Mouse (Mus musculus) spleen, adult 2 months (tissue): ENCODE results near the gene Olfr1366. TPM values are rescaled to one million over a fixed set of nuclear protein-coding genes. Genes with fewer than 3 reads are reported as not detected.
"Not testable (repeated sequence)": the region's sequence is repeated elsewhere in the genome, so short reads cannot be mapped to it uniquely, and the experiment has no call there.

Experiments used
- DNase-seq, 2 experiments: peaks; one replicate each; pipeline versions ENCODE4 v3.0.0 to v3.0.0-alpha.2; 2012 to 2021; ENCODE audit warnings: low spot score in 2 of 2, low read depth in 1 of 2
- H3K27ac ChIP-seq: fragments of 200-500 bp; 2 replicates; pipeline ENCODE4 v1.5.1; 2012; ENCODE audit warnings: low read length, inconsistent platforms; ENCODE audit not compliant: insufficient read depth
- H3K27me3 ChIP-seq: fragments of 200-500 bp; 2 replicates; pipeline ENCODE4 v1.6.1; 2012; ENCODE audit warnings: mild to moderate bottlenecking, moderate library complexity, low read length, inconsistent platforms; ENCODE audit not compliant: control insufficient read depth, insufficient read depth
- H3K36me3 ChIP-seq: fragments of 200-500 bp; 2 replicates; pipeline ENCODE4 v1.6.1; 2012; ENCODE audit warnings: mild to moderate bottlenecking, low read length, inconsistent platforms; ENCODE audit not compliant: control insufficient read depth, insufficient read depth
- H3K4me1 ChIP-seq: fragments of 200-500 bp; 2 replicates; pipeline ENCODE4 v1.6.1; 2011; ENCODE audit warnings: inconsistent platforms; ENCODE audit not compliant: control insufficient read depth, insufficient read depth, insufficient read length
- H3K4me3 ChIP-seq: fragments of 200-500 bp; 2 replicates; pipeline ENCODE4 v1.5.1; 2011; ENCODE audit warnings: mild to moderate bottlenecking, inconsistent platforms; ENCODE audit not compliant: insufficient read depth, insufficient read length; ENCODE audit errors: extremely low read depth
- CTCF ChIP-seq: fragments of 200-500 bp; IDR thresholded peaks from 2 replicates; pipeline ENCODE4 v1.5.1; 2011; ENCODE audit warnings: mild to moderate bottlenecking, inconsistent platforms; ENCODE audit not compliant: insufficient read depth, insufficient read length, insufficient replicate concordance; ENCODE audit errors: extremely low read depth
- POLR2A ChIP-seq: fragments of 200-500 bp; IDR thresholded peaks from 2 replicates; pipeline ENCODE4 v1.6.1; 2011; ENCODE audit warnings: low read depth, low read length, inconsistent platforms
- WGBS: fragments of 180-500 bp; shearing (Covaris S2); methylation state at CpG from one replicate; pipeline ENCODE4 v1.1.7; 2018; 5-methylcytosine and 5-hydroxymethylcytosine counted together
- polyA plus RNA-seq: library from polyadenylated mRNA; depleted of rRNA; stranded (reverse); fragments of >200 nt; gene quantifications from 2 replicates; pipeline ENCODE4 v1.2.3, GENCODE M21; 2012; rRNA removed

Gene Olfr1366
- polyA plus RNA-seq, 1 experiment: not detected

DNA sequence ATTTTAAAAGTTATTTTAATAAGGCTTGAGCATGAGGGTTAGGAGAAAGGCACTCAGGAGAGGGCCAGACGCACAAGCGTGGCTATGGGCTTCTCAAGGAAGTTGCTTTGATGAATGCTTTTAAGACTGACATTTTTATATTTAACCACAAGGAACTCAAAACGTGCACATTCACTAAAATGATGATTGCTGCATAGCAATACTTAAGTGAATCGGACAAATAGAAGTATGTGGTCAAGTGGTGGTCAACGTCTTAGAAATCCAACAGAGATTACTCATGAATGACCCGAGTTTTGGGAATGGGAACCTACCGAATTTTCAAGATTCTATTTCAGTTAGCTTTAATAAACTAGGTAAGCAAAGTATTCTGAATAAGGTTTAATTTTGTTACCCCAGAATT, 12.5 kb downstream of the Olfr1366 start:
- Histone ChIP-seq H3K27ac (no peak overlapping the region), H3K4me3 (no peak overlapping the region; the same call in 1 of the 2 replicates), H3K36me3 (peaks cover 5% of the 10 kb centered on the region), H3K27me3 (no peaks in the 10 kb centered on the region), H3K4me1 (peaks cover 2% of the 10 kb centered on the region)
- TF ChIP-seq CTCF: no peak
- no peak for TF ChIP-seq POLR2A
- 39% methylated on average over 7 of the region's 7 CpGs for WGBS
- no peak for DNase-seq

DNA sequence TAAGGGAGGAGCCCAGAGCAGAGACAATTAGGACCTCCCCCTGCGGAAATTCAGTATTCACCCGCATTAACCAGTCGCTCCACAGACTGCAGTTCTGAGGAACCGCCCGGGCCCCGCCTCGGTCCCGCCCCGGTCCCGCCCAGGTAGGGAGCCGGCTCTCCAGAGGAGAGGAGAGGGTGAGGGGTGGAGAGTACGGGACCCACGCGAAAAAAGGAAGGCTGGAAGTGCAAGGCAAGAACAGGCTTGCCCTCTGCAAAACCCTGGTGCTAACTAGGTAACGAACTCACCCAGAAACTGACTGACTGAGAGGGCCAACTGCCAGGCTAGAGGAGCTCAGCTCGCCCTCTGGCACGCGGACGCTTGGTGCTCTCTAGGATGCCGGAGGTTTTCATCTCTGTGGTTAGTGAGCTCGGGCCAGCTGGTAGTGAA, 36.4 kb downstream of the Olfr1366 start:
- WGBS: under 1% methylated on average over 21 of the region's 21 CpGs
- peak overlapping the region; percentile 81 for H3K4me3 ChIP-seq

GRCm38 (mm10) chr13:21502296-21502695, 40.3 kb downstream of the Olfr1366 start:
- no peak overlapping the region for H3K4me3 ChIP-seq
- no peaks in the 10 kb centered on the region for H3K36me3 ChIP-seq
- WGBS: 84% methylated on average over 5 of the region's 5 CpGs
- DNase-seq: no peak
- TF ChIP-seq POLR2A: no peak
- TF ChIP-seq CTCF: no peak
- no peaks in the 10 kb centered on the region for H3K27me3 ChIP-seq
- no peak overlapping the region for H3K27ac ChIP-seq
- no peaks in the 10 kb centered on the region for H3K4me1 ChIP-seq

More for the DNA sequence above, 36.4 kb downstream of the Olfr1366 start:
- no peaks in the 10 kb centered on the region for H3K4me1 ChIP-seq
- no peaks in the 10 kb centered on the region for H3K36me3 ChIP-seq
- H3K27ac ChIP-seq: peak overlapping the region; percentile 35
- peak; percentile 68 to 83 for DNase-seq
- no peaks in the 10 kb centered on the region for H3K27me3 ChIP-seq
- no peak for TF ChIP-seq CTCF
- no peak for TF ChIP-seq POLR2A

- 96% methylated on average over 17 of the region's 17 CpGs for WGBS
Observed at GRCm38 (mm10) chr13:21501182-21501581, 41.4 kb downstream of the Olfr1366 start, which contains the start of gene Gm11273. TSS of gene Gm11273 (minus strand) at chr13:21501418.

GRCm38 (mm10) chr13:21495080-21495479, 47.5 kb downstream of the Olfr1366 start, which contains the start of gene AK157302:
TSS of gene AK157302 (plus strand) at chr13:21495223.
- Histone ChIP-seq H3K4me1 (no peaks in the 10 kb centered on the region), H3K4me3 (no peak within 1 kb of the TSS), H3K27ac (no peak within 1 kb of the TSS), H3K27me3 (no peaks in the 10 kb centered on the region), H3K36me3 (no peaks in the 10 kb centered on the region)
- no peak for DNase-seq
- TF ChIP-seq POLR2A (no peak), CTCF (no peak)
- 93% methylated on average over 21 of the region's 21 CpGs for WGBS

More at GRCm38 (mm10) chr13:21501182-21501581, 41.4 kb downstream of the Olfr1366 start, which contains the start of gene Gm11273:
- H3K36me3 ChIP-seq, DNase-seq, H3K4me3 ChIP-seq, H3K27ac ChIP-seq, H3K4me1 ChIP-seq, H3K27me3 ChIP-seq: not testable (repeated sequence)

DNA sequence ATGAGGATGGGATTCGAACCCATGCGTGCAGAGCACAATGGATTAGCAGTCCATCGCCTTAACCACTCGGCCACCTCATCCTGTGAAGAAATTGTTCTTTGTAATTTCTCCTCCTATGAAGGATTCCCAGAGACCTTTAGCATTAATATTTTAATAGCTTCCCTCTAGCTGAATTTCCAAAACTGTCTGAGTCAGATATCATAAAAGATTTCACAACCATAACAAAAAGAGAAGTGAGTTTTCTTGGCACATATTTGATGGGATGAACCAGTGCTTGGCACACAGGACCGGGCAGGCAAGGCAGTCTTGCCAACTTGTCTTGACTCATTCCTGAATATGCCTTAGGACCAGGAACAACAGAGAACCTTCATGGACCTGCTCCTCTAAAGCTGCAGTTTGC, 49.8 kb downstream of the Olfr1366 start:
- TF ChIP-seq CTCF (no peak), POLR2A (no peak)
- Histone ChIP-seq H3K4me3 (no peak overlapping the region), H3K27ac (no peak overlapping the region), H3K4me1 (no peaks in the 10 kb centered on the region), H3K27me3 (no peaks in the 10 kb centered on the region), H3K36me3 (no peaks in the 10 kb centered on the region)
- 95% methylated on average over 5 of the region's 5 CpGs for WGBS
- DNase-seq: no peak

- no peak overlapping the region for H3K4me3 ChIP-seq
- H3K27ac ChIP-seq: no peak overlapping the region
- 87% methylated on average over 1 of the region's 1 CpGs for WGBS
- DNase-seq: no peak
- no peaks in the 10 kb centered on the region for H3K27me3 ChIP-seq
- TF ChIP-seq POLR2A: no peak
- H3K36me3 ChIP-seq: no peaks in the 10 kb centered on the region
- H3K4me1 ChIP-seq: no peaks in the 10 kb centered on the region
Observed at GRCm38 (mm10) chr13:21486881-21487280, 55.7 kb downstream of the Olfr1366 start.

Other genes starting within 250 kb of the Olfr1366 start
- not detected in 2 replicates for gene Gpx6, start 230.7 kb downstream of the Olfr1366 start, polyA plus RNA-seq
- not detected in 2 replicates for gene Olfr1367, start 195.9 kb downstream of the Olfr1366 start, polyA plus RNA-seq
- 0.38 and 0.62 TPM in 2 replicates for gene Zscan12, start 180.0 kb downstream of the Olfr1366 start, polyA plus RNA-seq
- 12.5 and 15.2 TPM in 2 replicates for gene Zkscan3, start 140.1 kb downstream of the Olfr1366 start, polyA plus RNA-seq
- gene Pgbd1, start 101.8 kb downstream of the Olfr1366 start, polyA plus RNA-seq: 0.13 and 0.28 TPM in 2 replicates
- 6.7 and 8.5 TPM in 2 replicates for gene Zscan26, start 89.1 kb downstream of the Olfr1366 start, polyA plus RNA-seq
- gene Nkapl, start 74.3 kb downstream of the Olfr1366 start, polyA plus RNA-seq: not detected in 2 replicates
- 0.29 and 0.34 TPM in 2 replicates for gene Zkscan4, start 63.9 kb downstream of the Olfr1366 start, polyA plus RNA-seq
- not detected in 2 replicates for gene Gm10065, start 63.4 kb downstream of the Olfr1366 start, polyA plus RNA-seq
- 0.13 and 0.16 TPM in 2 replicates for gene AK157302, start 47.6 kb downstream of the Olfr1366 start, polyA plus RNA-seq
- 3.2 and 4.5 TPM in 2 replicates for gene Gm11273, start 41.4 kb downstream of the Olfr1366 start, polyA plus RNA-seq
- gene Zkscan8, start 11.7 kb downstream of the Olfr1366 start, polyA plus RNA-seq: 1.6 and 2.0 TPM in 2 replicates
- gene Olfr1535, start 17.1 kb upstream of the Olfr1366 start, polyA plus RNA-seq: not detected in 2 replicates
- gene Olfr1364, start 39.0 kb upstream of the Olfr1366 start, polyA plus RNA-seq: not detected in 2 replicates
- gene Olfr1362, start 71.2 kb upstream of the Olfr1366 start, polyA plus RNA-seq: not detected in 2 replicates
- gene Olfr11, start 99.7 kb upstream of the Olfr1366 start, polyA plus RNA-seq: not detected in 2 replicates
- not detected in 2 replicates for gene Olfr1361, start 120.6 kb upstream of the Olfr1366 start, polyA plus RNA-seq
- gene Olfr1360, start 134.6 kb upstream of the Olfr1366 start, polyA plus RNA-seq: not detected in 2 replicates
- not detected in 2 replicates for gene Olfr1359, start 155.3 kb upstream of the Olfr1366 start, polyA plus RNA-seq
- 18.0 and 18.4 TPM in 2 replicates for gene Hist1h2bl, start 173.3 kb upstream of the Olfr1366 start, polyA plus RNA-seq
- gene Hist1h2ai, start 173.6 kb upstream of the Olfr1366 start, polyA plus RNA-seq: 40.4 and 81.0 TPM in 2 replicates
- gene Hist1h3h, start 174.9 kb upstream of the Olfr1366 start, polyA plus RNA-seq: 81.3 and 147 TPM in 2 replicates
- 6.5 and 12.9 TPM in 2 replicates for gene Hist1h2bm, start 179.2 kb upstream of the Olfr1366 start, polyA plus RNA-seq
- gene Hist1h4j, start 192.3 kb upstream of the Olfr1366 start, polyA plus RNA-seq: 9.1 and 9.5 TPM in 2 replicates
- 82.1 and 92.4 TPM in 2 replicates for gene Hist1h4k, start 207.7 kb upstream of the Olfr1366 start, polyA plus RNA-seq
- gene Hist1h2ak, start 211.0 kb upstream of the Olfr1366 start, polyA plus RNA-seq: 51.8 and 65.5 TPM in 2 replicates
- 8.0 and 29.0 TPM in 2 replicates for gene Hist1h2bn, start 211.3 kb upstream of the Olfr1366 start, polyA plus RNA-seq
- 2.3 and 3.2 TPM in 2 replicates for gene Hist1h1b, start 237.8 kb upstream of the Olfr1366 start, polyA plus RNA-seq
- gene Hist1h3i, start 240.6 kb upstream of the Olfr1366 start, polyA plus RNA-seq: 77.1 and 125 TPM in 2 replicates
- 15.5 and 52.1 TPM in 2 replicates for gene Hist1h2an, start 244.4 kb upstream of the Olfr1366 start, polyA plus RNA-seq
- 1.7 and 13.4 TPM in 2 replicates for gene Hist1h2bp, start 244.7 kb upstream of the Olfr1366 start, polyA plus RNA-seq